Mouse (Mus musculus) ES-Bruce4 (cell line): ENCODE measurements around the gene Dpf3. TPM values are rescaled to one million over a fixed set of nuclear protein-coding genes. Genes with fewer than 3 reads are reported as not detected.

Source experiments
- H3K27ac ChIP-seq: 2 replicates; pipeline ENCODE4 v1.5.1; 2012; ENCODE audit warnings: low read length, inconsistent platforms; ENCODE audit not compliant: insufficient read depth
- H3K27me3 ChIP-seq: 2 replicates; pipeline ENCODE4 v1.6.1; 2012; ENCODE audit warnings: mild to moderate bottlenecking, low read length, inconsistent platforms; ENCODE audit not compliant: control insufficient read depth, poor library complexity, insufficient read depth, severe bottlenecking
- H3K36me3 ChIP-seq: 2 replicates; pipeline ENCODE4 v1.6.1; 2012; ENCODE audit warnings: inconsistent platforms, mild to moderate bottlenecking, low read length, moderate library complexity; ENCODE audit not compliant: control insufficient read depth, poor library complexity, insufficient read depth, severe bottlenecking
- H3K4me1 ChIP-seq: one replicate; pipeline ENCODE4 v1.8.1; 2011; ENCODE audit warnings: low read length; ENCODE audit not compliant: control insufficient read depth, insufficient read depth
- H3K4me3 ChIP-seq: 2 replicates; pipeline ENCODE4 v1.5.1; 2011; ENCODE audit warnings: low read depth, mild to moderate bottlenecking, low read length
- H3K9ac ChIP-seq: 2 replicates; pipeline ENCODE4 v1.6.1; 2012; ENCODE audit warnings: low read depth, mild to moderate bottlenecking, inconsistent platforms; ENCODE audit not compliant: poor library complexity, severe bottlenecking
- H3K9me3 ChIP-seq: replicated peaks from 2 replicates; pipeline ENCODE4 v1.6.1; 2012; ENCODE audit warnings: mild to moderate bottlenecking, low read length, inconsistent platforms; ENCODE audit not compliant: control insufficient read depth, poor library complexity, insufficient read depth, severe bottlenecking
- CTCF ChIP-seq: IDR thresholded peaks from one replicate; pipeline ENCODE4 v1.8.1; 2011; ENCODE audit warnings: low read depth, low read length
- EP300 ChIP-seq: IDR thresholded peaks from 2 replicates; pipeline ENCODE4 v1.6.1; 2011; ENCODE audit warnings: low read depth, low read length; ENCODE audit not compliant: insufficient read depth
- POLR2A ChIP-seq: IDR thresholded peaks from one replicate; pipeline ENCODE4 v1.8.1; 2011; ENCODE audit warnings: low read length; ENCODE audit not compliant: insufficient read depth
- polyA plus RNA-seq: library from polyadenylated mRNA; stranded (reverse); fragments of >200 nt; gene quantifications from 2 replicates; pipeline ENCODE4 v1.2.4, GENCODE M21; 2011; ENCODE audit warnings: low read depth; ENCODE audit not compliant: missing spikeins, insufficient read depth, insufficient read length

Gene Dpf3
- polyA plus RNA-seq, 1 experiment, result not detected

DNA sequence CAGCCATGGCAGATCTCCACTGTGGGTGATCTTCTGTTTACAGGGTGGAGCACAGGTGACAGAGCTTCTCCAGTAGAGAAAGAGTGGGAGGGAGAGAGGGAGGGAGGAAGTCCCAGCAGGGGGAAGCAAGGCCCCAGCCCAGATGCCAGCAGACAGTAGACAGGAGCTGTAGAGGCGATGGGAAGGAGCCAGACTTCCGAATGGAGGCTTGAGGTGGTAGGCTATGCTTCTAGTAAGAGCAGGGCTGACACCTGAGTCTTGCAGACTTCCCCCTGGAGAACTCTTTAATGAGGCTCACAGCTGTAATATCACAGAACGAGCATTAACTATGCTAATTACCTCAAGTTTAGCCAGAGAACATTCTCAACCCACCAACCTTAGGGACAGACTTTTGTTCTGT, 285.8 kb downstream of the Dpf3 start:
- Histone ChIP-seq H3K27me3 (no peaks in the 10 kb centered on the region), H3K4me1 (no peaks in the 10 kb centered on the region), H3K36me3 (no peaks in the 10 kb centered on the region), H3K4me3 (no peak overlapping the region), H3K27ac (no peak overlapping the region), H3K9ac (no peak overlapping the region), H3K9me3 (no peaks in the 10 kb centered on the region)
- TF ChIP-seq CTCF, result no peak
- TF ChIP-seq EP300, result no peak
- TF ChIP-seq POLR2A, result no peak

DNA sequence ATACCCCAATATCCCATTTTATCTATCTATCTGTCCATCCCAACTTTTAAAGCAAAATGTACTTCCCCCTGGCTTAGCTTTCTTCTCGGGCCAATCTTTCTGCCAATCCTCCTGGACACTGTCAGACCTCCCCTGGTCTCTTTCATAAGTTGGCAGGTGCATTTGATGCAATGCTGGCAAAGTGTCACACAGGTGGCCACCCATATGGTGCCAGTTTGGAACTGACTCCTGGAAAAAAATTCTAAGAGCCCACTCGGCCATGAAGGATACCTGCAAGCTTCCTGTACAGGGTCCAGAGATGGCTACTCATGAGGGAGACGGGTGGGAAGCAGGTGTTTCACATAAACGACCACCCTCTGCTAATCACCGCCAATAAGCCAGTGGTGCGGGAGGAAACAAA, 307.0 kb downstream of the Dpf3 start:
- H3K4me3 ChIP-seq, result no peak overlapping the region
- no peaks in the 10 kb centered on the region for H3K27me3 ChIP-seq
- no peaks in the 10 kb centered on the region for H3K4me1 ChIP-seq
- no peak overlapping the region for H3K9ac ChIP-seq
- H3K36me3 ChIP-seq, result no peaks in the 10 kb centered on the region
- H3K9me3 ChIP-seq, result no peaks in the 10 kb centered on the region
- TF ChIP-seq CTCF (no peak), POLR2A (no peak), EP300 (no peak)
- no peak overlapping the region for H3K27ac ChIP-seq

DNA sequence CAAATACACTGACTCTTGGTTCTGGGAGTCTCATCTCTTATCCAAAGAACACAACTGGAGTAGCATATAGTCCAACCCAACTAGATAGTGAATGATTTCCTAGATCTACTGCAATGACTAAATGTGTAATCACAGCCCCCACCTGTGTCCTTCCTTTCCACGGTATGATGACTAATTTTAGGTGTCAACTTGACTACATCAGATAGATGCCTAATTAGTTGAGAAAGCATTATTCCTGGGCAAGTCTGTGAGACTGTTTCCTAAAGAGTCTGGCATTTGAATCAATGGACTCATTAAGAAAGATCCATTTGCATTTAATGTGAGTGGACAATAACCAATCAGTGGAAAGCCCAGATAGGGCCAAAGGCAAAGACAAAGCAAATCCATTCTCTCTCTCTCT, 307.7 kb downstream of the Dpf3 start:
- H3K4me1 ChIP-seq, result no peaks in the 10 kb centered on the region
- no peak overlapping the region for H3K9ac ChIP-seq
- H3K4me3 ChIP-seq, result no peak overlapping the region
- H3K27me3 ChIP-seq, result no peaks in the 10 kb centered on the region
- no peaks in the 10 kb centered on the region for H3K9me3 ChIP-seq
- no peaks in the 10 kb centered on the region for H3K36me3 ChIP-seq
- TF ChIP-seq POLR2A (no peak), CTCF (no peak), EP300 (no peak)
- H3K27ac ChIP-seq, result no peak overlapping the region

DNA sequence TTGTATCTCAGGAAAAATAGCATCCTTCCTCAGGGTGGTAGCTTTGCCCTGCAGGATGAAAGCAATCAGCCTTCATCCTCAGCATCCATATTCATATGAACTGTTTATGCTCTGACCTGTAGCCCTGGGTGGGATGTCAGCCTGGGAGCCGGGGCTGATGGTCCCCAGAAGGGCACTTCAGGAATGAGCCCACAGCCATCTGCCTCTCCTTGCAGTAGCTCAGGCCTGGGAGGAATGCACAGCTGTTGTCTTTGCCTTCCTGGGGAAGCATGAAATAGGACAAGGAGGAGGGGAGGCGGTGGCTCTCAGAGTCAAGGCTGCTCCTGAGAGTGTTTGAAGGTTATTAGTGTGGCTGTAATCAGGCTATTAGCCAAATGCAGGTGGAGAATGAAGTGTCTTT, 308.7 kb downstream of the Dpf3 start:
- no peak overlapping the region for H3K27ac ChIP-seq
- H3K4me3 ChIP-seq, result no peak overlapping the region
- H3K9ac ChIP-seq, result no peak overlapping the region
- TF ChIP-seq EP300, result no peak
- no peak for TF ChIP-seq POLR2A
- no peak for TF ChIP-seq CTCF
- H3K9me3 ChIP-seq, result no peaks in the 10 kb centered on the region
- H3K36me3 ChIP-seq, result no peaks in the 10 kb centered on the region
- H3K27me3 ChIP-seq, result no peaks in the 10 kb centered on the region
- H3K4me1 ChIP-seq, result no peaks in the 10 kb centered on the region

DNA sequence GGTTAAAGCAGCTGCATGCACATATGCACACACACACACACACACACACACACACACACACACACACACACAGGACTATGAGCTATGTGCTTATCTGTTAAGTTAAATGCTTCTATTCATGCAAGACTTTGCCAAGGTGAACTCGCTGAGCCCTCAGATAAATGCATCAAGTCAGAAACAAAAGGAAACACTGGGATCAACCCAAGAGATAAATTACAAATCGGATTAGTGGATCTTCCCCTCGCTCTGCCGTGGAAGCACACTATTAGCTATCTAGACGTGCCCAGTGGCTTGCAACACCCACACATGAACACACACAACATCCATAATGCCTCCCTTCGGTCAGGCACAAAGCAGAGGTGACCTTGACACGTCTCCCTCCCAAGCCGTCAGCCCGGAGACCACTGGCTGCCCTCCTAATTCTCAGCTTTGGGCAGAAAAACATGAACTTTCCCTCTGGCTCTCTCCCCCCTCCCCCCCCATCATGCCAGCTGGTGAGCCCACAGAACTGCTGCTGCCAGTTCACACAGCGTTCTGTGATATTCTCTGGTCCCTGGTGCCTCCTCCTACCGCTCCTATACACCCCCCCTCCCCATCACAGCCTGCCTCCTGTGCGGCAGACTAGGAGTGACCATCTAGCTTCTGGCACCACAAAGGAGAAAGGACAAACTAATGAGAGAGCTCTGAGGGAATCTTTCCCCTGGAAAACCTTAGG, 317.9 kb downstream of the Dpf3 start:
- no peak overlapping the region for H3K4me3 ChIP-seq

DNA sequence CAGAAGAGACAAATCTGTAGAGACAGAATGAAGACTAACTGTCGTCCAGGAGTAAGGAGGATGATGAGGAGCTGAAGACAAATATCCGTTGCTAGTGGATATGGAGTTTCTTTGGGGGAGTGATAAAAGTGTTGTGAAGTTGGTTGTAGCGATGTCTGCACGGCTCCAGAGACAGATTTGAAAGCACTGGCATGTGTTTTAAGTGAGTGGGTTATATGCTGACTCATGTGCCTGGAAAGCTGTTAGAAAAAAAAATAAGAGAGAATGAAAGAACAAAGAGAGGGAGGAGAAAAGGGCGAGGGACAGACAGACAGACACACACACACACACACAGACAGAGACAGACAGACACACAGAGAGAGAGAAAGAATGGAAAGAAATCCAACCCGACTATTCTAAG, 319.2 kb downstream of the Dpf3 start:
- no peaks in the 10 kb centered on the region for H3K4me1 ChIP-seq
- no peaks in the 10 kb centered on the region for H3K36me3 ChIP-seq
- H3K9ac ChIP-seq, result no peak overlapping the region
- H3K4me3 ChIP-seq, result no peak overlapping the region
- H3K27me3 ChIP-seq, result no peaks in the 10 kb centered on the region
- H3K27ac ChIP-seq, result no peak overlapping the region
- TF ChIP-seq CTCF (no peak), EP300 (no peak), POLR2A (no peak)
- no peaks in the 10 kb centered on the region for H3K9me3 ChIP-seq

More for the DNA sequence above, 317.9 kb downstream of the Dpf3 start:
- Histone ChIP-seq H3K27ac (no peak overlapping the region), H3K9me3 (no peaks in the 10 kb centered on the region), H3K27me3 (no peaks in the 10 kb centered on the region), H3K9ac (no peak overlapping the region), H3K4me1 (no peaks in the 10 kb centered on the region), H3K36me3 (no peaks in the 10 kb centered on the region)
- TF ChIP-seq POLR2A (no peak), CTCF (no peak), EP300 (no peak)
